Mouse (Mus musculus) neural tube, embryonic 12.5 days (tissue): ENCODE results near the gene Spib. TPM values are rescaled to one million over a fixed set of nuclear protein-coding genes. Genes with fewer than 3 reads are reported as not detected.
A peak's percentile ranks its signal among the peaks of the same experiment; 100 is the strongest.

ENCODE experiments used
- ATAC-seq: fragments of 200-750 bp; cut with Nextera tagmentation; 2 replicates; pipeline ENCODE4 v1.8.0; 2017; ENCODE audit warnings: low read depth, mild to moderate bottlenecking, moderate TSS enrichment, moderate library complexity; ENCODE audit not compliant: low FRiP score
- H3K27ac ChIP-seq: fragments of 300-500 bp; sonication (generic); 2 replicates; pipeline ENCODE4 v1.5.1; 2016
- H3K27me3 ChIP-seq: fragments of 300-500 bp; sonication (generic); replicated peaks from 2 replicates; pipeline ENCODE4 v1.6.1; 2016; ENCODE audit warnings: mild to moderate bottlenecking
- H3K36me3 ChIP-seq: fragments of 300-500 bp; sonication (generic); 2 replicates; pipeline ENCODE4 v1.6.1; 2016; ENCODE audit warnings: mild to moderate bottlenecking
- H3K4me1 ChIP-seq: fragments of 300-500 bp; sonication (generic); 2 replicates; pipeline ENCODE4 v1.6.1; 2016
- H3K4me2 ChIP-seq: fragments of 300-500 bp; sonication (generic); replicated peaks from 2 replicates; pipeline ENCODE4 v1.6.1; 2016; ENCODE audit warnings: mild to moderate bottlenecking
- H3K4me3 ChIP-seq: fragments of 300-500 bp; sonication (generic); 2 replicates; pipeline ENCODE4 v1.5.1; 2016
- H3K9ac ChIP-seq: fragments of 300-500 bp; sonication (generic); 2 replicates; pipeline ENCODE4 v1.6.1; 2016; ENCODE audit warnings: mild to moderate bottlenecking
- H3K9me3 ChIP-seq: fragments of 300-500 bp; sonication (generic); 2 replicates; pipeline ENCODE4 v1.6.1; 2016; ENCODE audit warnings: mild to moderate bottlenecking
- WGBS: fragments of 180-500 bp; shearing (Covaris S2); methylation state at CpG from one replicate; pipeline ENCODE4 v1.1.7; 2016; 5-methylcytosine and 5-hydroxymethylcytosine counted together
- polyA plus RNA-seq: library from polyadenylated mRNA; unstranded; fragments of >200 nt; fragmentation: Nextera tagmentation; extraction: Ambion mirVana; gene quantifications from 2 replicates; pipeline ENCODE4 v1.2.1, GENCODE M21; 2016

Spib gene
- polyA plus RNA-seq, 1 experiment from 2014 or later: not detected

DNA sequence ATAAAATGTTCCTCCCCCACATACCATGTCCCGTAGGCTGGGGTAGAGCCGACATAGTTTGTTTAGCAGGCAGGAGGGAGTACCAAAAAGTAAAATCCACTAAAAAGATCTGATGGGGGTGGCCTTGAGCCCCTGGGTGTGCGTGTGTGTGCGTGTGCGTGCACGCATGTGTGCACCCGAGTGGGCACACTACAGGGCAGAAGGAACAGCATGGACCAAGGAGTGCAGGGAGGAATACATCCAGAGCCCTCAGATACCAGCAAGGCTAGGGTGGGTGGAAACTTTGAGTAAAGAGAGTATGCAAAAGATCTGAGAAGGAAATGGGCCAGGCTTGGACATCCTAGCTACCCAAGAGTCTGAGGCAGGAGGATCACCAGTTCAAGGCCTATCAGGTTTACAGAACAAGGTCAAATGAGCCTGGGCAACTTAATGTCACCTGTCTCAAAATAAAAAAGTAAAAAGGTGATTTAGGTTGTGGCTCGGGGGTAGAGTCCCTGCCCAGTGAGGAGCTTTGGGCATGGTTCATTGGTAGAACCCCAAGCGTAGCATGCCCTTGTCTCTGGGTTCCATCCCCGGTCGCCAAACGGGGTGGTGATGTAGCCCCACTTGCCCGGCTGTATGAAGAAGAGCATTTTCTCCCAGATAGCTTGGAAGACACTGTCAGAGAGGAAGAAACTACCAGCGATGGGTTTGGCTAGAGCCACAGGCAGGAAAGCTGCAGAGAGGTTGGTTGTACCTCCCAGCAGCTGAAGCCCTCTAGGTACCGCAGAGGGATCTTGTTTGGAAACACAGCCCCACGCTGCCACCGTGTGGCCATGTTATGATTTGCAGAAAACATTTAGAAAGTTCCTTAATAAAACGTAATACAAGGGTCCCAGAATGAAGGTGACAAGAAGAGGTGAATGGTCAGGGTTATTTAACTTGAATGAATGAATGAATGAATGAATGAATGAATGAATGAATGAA lies 28.8 kb upstream of the Spib start:
- Histone ChIP-seq H3K4me2 (no peak overlapping the region), H3K36me3 (no peaks in the 10 kb centered on the region), H3K9ac (no peak overlapping the region), H3K27me3 (no peaks in the 10 kb centered on the region), H3K27ac (no peak overlapping the region), H3K4me1 (no peaks in the 10 kb centered on the region), H3K9me3 (no peaks in the 10 kb centered on the region), H3K4me3 (no peak overlapping the region)
- 57% methylated on average over 18 of the region's 18 CpGs for WGBS
- ATAC-seq: peak; percentile 48; the same call in 1 of the 2 replicates

DNA sequence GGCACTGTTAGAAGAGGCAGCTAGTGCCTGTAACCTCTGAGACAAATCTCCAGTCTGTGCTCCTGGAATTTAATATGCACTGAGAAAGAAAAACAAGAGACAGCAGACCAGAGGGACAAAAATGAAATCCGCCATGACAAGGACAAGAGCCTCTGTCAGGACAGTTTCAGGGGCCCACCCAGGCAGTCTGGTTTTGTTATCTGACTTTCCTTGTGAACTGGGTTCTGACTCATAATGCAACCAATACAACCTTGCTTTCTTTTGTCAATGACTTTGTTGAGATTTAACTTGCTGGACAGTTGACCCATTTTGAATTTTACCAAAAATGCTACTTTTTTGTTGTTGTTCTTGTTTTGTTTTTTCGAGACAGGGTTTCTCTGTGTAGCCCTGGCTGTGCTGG lies 25.8 kb upstream of the Spib start:
- Histone ChIP-seq H3K27ac (no peak overlapping the region), H3K9me3 (no peaks in the 10 kb centered on the region), H3K4me1 (peaks cover 7% of the 10 kb centered on the region; the same call in 1 of the 2 replicates), H3K9ac (no peak overlapping the region), H3K36me3 (no peaks in the 10 kb centered on the region), H3K4me3 (no peak overlapping the region), H3K27me3 (no peaks in the 10 kb centered on the region), H3K4me2 (no peak overlapping the region)
- 73% methylated on average over 2 of the region's 2 CpGs for WGBS
- no peak for ATAC-seq

DNA sequence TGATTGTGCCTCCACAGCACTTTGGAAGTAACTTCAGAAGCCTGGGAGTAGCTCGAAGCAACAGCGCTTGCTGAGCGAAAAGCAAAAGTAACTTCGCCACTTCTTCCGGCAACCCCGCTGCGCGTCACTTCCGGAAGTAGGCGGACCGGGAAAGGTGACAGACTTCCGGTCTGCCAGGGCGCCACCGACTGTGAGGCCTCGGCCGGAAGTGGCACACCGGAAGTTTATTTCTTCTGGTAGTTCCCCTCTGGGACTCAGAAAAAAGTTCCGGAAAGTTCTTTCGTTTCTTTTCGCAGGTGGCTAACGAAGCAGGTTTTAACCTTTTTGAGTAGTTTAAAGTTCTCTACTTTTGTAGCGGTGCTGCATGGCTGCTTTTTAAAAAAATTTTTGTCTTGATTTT lies 22.0 kb upstream of the Spib start, which contains the start of gene Nr1h2:
Gene Nr1h2 (minus strand): TSS at position 126 of the 400 bp plus-strand sequence.
- ATAC-seq: peak; percentile 83
- Histone ChIP-seq H3K9me3 (no peaks in the 10 kb centered on the region), H3K4me1 (peaks cover 7% of the 10 kb centered on the region; the same call in 1 of the 2 replicates), H3K4me2 (peak within 1 kb of the TSS; percentile 63), H3K4me3 (peak within 1 kb of the TSS; percentile 75), H3K36me3 (peaks cover 29% of the 10 kb centered on the region), H3K9ac (peak within 1 kb of the TSS; percentile 54), H3K27ac (peak within 1 kb of the TSS; percentile 74), H3K27me3 (no peaks in the 10 kb centered on the region)
- WGBS: under 1% methylated on average over 22 of the region's 22 CpGs

DNA sequence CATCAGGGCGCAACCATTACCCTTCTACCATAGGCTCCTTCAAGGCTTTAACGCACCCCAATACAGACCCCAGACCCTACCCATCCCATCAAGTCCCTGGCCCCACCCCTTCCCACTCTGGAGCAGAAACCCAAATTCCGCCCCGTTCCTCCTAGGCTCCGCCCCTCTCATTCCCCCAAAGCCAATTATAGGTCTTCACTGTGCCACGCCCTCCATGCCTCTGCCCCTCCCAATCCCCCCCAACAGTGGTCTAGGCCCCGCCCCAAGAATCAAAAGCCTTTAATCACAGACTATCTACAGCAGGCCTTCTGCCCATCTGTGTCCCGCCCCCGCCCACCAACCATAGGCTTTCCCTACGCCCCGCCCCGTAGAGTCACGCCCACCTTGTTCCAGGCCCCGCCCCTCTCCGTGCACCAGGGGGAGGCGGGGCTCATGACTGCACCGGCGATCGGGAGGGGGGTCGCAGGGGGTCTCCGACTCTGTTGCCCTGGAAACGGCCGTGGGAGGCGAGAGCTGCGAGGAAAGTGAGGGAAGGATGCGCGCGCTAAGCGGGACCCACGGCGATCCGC lies 21.4 kb upstream of the Spib start:
- Histone ChIP-seq H3K36me3 (peaks cover 29% of the 10 kb centered on the region), H3K9ac (peak overlapping the region; percentile 54)
- WGBS: 1% methylated on average over 32 of the region's 32 CpGs

DNA sequence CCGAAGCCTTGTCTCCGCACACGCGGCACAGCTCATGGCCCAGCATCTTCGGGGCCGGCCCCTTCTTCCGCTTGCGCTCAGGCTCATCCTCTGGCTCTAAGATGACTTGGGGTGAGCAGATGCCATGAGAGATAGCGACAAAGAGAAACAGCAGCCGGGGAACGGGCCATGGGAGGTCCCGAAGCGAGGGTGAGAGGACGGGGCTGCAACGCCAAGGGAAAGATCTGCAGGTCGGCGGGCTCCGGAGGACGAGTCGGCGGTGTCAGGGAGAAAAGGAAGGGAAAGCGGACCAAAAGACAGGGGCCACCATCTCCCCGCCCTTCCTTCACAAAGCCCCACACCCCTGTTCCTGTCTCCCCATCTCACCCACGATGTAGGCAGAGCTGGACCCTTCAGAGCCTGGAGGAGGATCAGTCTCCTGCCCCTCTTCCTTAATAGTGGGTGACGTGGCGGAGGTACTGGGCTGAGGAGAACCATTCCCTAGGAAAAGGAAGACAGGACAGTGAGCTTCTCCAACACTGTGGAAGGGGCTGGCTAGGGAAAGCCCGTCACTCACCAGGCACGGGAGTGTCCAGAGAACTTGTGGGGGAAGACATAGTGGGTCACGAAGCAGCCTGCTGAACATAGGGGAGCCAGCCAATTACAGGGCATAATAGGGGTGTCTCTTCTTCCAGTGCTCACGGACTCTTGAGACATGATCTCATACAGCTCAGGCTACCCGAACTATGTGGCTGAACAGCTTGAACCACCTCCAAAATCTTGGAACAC lies 20.5 kb upstream of the Spib start:
- H3K27me3 ChIP-seq: no peaks in the 10 kb centered on the region
- no peak overlapping the region for H3K9ac ChIP-seq
- no peaks in the 10 kb centered on the region for H3K9me3 ChIP-seq
- 86% methylated on average over 31 of the region's 31 CpGs for WGBS
- H3K36me3 ChIP-seq: peaks cover 29% of the 10 kb centered on the region
- H3K4me2 ChIP-seq: peak overlapping the region; percentile 63
- peaks cover 20% of the 10 kb centered on the region for H3K4me1 ChIP-seq
- no peak overlapping the region for H3K27ac ChIP-seq
- H3K4me3 ChIP-seq: no peak overlapping the region
- no peak for ATAC-seq

More for the DNA sequence above, 21.4 kb upstream of the Spib start:
- Histone ChIP-seq H3K4me2 (peak overlapping the region; percentile 63), H3K4me1 (peaks cover 10% of the 10 kb centered on the region), H3K9me3 (no peaks in the 10 kb centered on the region), H3K27me3 (no peaks in the 10 kb centered on the region), H3K27ac (peak overlapping the region; percentile 74), H3K4me3 (peak overlapping the region; percentile 75)
- ATAC-seq: peak; percentile 79

DNA sequence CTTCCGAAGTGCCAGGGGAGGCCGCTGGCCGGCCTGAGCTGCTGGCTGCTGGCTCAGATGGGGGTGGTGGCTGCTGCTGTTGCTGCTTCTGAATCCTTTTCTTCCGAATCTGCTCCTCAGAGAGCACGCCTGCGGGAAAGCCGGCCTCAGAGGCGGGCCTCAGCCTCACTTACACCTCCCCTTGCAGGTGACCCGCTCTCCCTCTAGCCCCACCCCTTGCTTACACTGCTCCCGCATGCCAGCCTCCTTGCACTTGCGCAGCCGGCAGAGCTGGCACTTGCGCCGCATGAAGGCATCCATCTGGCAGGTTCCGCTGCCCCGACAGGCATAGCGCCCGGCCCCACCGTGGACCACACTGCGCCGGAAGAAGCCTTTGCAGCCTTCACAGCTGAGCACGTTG lies 19.9 kb upstream of the Spib start:
- WGBS: 71% methylated on average over 22 of the region's 22 CpGs
- no peaks in the 10 kb centered on the region for H3K27me3 ChIP-seq
- no peak overlapping the region for H3K4me2 ChIP-seq
- no peak for ATAC-seq
- peaks cover 29% of the 10 kb centered on the region for H3K36me3 ChIP-seq
- H3K4me3 ChIP-seq: no peak overlapping the region
- H3K27ac ChIP-seq: no peak overlapping the region
- peaks cover 20% of the 10 kb centered on the region for H3K4me1 ChIP-seq
- no peaks in the 10 kb centered on the region for H3K9me3 ChIP-seq
- no peak overlapping the region for H3K9ac ChIP-seq

DNA sequence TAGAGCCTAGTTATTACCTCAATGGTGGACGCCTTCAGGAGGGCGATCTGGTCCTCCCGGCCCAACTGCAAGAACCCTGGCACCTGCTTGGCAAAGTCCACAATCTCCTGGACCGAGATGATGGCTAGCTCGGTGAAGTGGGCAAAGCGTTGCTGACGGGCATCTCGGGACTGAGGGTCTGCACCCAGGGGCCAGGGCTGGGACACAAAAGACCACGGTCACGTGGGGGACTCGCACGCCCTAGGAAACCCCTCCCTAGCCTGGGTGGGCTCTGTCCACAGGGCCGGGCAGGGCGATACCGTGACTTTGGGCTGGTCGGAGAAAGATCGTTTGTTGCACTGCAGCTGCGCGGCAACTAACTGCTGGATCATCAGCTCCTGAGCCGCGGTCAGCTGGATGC lies 19.4 kb upstream of the Spib start:
- H3K9me3 ChIP-seq: 0 out of 2 replicates have a peak, but pooled peaks cover 2% of the 10 kb centered on the region
- 92% methylated on average over 21 of the region's 21 CpGs for WGBS
- no peak for ATAC-seq
- no peak overlapping the region for H3K4me3 ChIP-seq
- H3K27ac ChIP-seq: no peak overlapping the region
- H3K36me3 ChIP-seq: peaks cover 29% of the 10 kb centered on the region
- no peak overlapping the region for H3K4me2 ChIP-seq
- no peaks in the 10 kb centered on the region for H3K27me3 ChIP-seq
- peaks cover 20% of the 10 kb centered on the region for H3K4me1 ChIP-seq
- H3K9ac ChIP-seq: no peak overlapping the region

DNA sequence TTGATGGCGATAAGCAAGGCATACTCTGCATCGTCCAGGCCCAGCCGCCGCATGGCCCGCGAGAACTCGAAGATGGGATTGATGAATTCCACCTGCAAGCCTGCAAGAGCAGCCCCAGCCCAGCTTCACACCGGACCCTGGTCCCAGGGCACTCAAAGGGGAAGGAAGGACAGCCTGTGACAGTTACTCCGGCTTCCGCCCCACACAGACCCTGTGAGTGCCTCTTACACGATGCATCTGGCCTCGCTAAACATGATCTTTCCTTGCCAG lies 18.5 kb upstream of the Spib start:
- H3K4me2 ChIP-seq: no peak overlapping the region
- peaks cover 20% of the 10 kb centered on the region for H3K4me1 ChIP-seq
- H3K27me3 ChIP-seq: no peaks in the 10 kb centered on the region
- H3K27ac ChIP-seq: no peak overlapping the region
- no peak for ATAC-seq
- WGBS: 94% methylated on average over 12 of the region's 12 CpGs
- H3K4me3 ChIP-seq: no peak overlapping the region
- 0 out of 2 replicates have a peak, but pooled peaks cover 6% of the 10 kb centered on the region for H3K9me3 ChIP-seq
- no peak overlapping the region for H3K9ac ChIP-seq
- H3K36me3 ChIP-seq: peaks cover 33% of the 10 kb centered on the region

DNA sequence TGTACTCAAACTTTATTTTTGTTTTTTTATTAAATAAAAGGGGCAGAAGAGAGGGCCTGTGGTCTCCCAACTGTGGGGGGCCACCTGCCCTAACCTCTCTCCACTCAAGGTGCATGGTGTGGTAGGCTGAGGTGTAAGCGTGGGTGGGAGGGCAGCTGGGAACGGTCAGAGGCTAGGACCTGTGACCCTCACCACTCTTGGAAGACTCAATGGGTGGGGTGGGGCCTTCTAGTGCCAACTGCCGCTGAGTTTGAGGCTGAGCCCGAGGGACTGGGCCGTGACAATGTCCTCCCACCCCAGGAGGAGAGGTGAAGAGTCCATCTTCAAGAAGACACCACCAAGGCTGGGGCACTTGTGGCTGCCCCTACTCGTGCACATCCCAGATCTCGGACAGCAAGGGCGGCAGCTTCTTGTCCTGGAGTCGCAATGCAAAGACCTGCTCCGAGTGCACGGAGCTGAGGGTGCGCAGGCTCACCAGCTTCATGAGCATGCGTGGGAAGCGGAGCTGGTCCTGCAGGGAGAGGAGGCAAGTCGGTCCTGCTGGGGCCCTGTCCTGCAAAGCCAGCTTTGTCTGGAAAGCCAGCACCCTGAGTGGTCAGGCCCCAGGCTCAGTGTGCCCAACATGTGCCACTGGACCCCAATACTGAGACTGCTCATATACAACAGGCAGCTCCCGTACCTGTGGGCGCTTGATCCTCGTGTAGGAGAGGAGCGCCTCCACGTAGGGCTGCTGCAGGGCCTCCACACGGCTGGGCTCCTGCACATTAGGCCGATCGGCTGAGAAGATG lies 17.9 kb upstream of the Spib start:
- H3K27ac ChIP-seq: no peak overlapping the region
- H3K9me3 ChIP-seq: 0 out of 2 replicates have a peak, but pooled peaks cover 6% of the 10 kb centered on the region
- no peak for ATAC-seq
- no peak overlapping the region for H3K4me3 ChIP-seq
- no peak overlapping the region for H3K9ac ChIP-seq
- peaks cover 33% of the 10 kb centered on the region for H3K36me3 ChIP-seq
- H3K4me2 ChIP-seq: no peak overlapping the region
- H3K27me3 ChIP-seq: no peaks in the 10 kb centered on the region
- WGBS: 95% methylated on average over 23 of the region's 23 CpGs
- peaks cover 20% of the 10 kb centered on the region for H3K4me1 ChIP-seq

DNA sequence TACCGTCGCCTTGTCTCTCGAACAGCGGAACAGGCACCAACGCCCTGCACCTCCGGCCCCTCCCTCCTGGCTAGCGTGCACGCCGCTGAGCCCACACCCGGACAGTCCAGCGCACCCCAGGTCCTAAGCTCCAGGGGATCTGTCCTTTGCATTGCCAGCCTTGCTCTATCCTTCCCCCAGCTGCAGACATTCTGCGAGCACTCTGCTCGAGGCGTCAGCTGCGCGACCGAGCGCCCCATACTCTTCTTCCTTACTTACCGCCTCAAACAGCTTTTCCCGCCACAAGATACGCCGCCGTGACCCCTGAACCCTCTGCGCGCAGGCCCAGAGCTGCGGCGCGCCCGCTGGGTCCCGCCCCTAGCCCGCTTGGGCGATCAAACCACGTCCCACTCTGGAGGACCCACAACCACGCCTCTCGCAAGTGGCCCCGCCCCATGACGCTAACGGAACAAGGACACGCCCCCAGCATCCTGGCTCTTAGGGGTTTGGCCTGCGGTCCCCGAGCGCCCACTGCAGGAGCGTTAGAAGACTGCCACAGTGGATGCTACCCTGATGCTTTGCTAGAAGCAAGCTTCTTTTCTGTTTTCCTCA lies 16.7 kb upstream of the Spib start, which contains the start of gene Pold1:
Gene Pold1 (minus strand): TSS at position 353 of the 591 bp plus-strand sequence.
- no peaks in the 10 kb centered on the region for H3K27me3 ChIP-seq
- H3K36me3 ChIP-seq: peaks cover 33% of the 10 kb centered on the region
- peak within 1 kb of the TSS; percentile 59 for H3K9ac ChIP-seq
- WGBS: under 1% methylated on average over 43 of the region's 43 CpGs
- peak within 1 kb of the TSS; percentile 92 for H3K4me2 ChIP-seq
- peak within 1 kb of the TSS; percentile 59 for H3K4me3 ChIP-seq
- peaks cover 20% of the 10 kb centered on the region for H3K4me1 ChIP-seq
- H3K9me3 ChIP-seq: 0 out of 2 replicates have a peak, but pooled peaks cover 6% of the 10 kb centered on the region
- H3K27ac ChIP-seq: no peak within 1 kb of the TSS
- ATAC-seq: peak; percentile 85

DNA sequence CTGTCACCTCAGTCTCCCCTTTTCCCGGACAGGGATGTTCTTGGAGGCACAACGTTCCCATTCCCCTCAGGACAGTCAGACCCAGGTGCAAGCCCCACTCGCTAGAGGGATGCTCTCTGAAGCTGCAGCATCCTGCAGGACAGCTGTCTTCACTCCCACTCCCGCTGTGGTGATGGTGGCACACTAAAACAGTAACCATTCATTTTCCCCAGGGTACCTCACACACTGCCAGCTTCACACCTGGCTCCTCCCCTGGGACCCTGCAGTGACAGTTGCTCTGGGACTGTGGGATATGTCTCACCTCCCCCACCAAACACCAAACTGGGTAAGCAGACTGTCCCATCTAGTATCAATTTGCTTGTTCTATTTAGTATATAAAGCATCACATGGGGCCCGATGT lies 15.9 kb upstream of the Spib start:
- Histone ChIP-seq H3K27ac (no peak overlapping the region), H3K9me3 (0 out of 2 replicates have a peak, but pooled peaks cover 6% of the 10 kb centered on the region), H3K36me3 (peaks cover 39% of the 10 kb centered on the region), H3K4me2 (peak overlapping the region; percentile 92), H3K4me3 (peak overlapping the region; percentile 59), H3K4me1 (peaks cover 13% of the 10 kb centered on the region), H3K27me3 (no peaks in the 10 kb centered on the region), H3K9ac (peak overlapping the region; percentile 59)
- ATAC-seq: no peak
- WGBS: 18% methylated on average over 5 of the region's 5 CpGs
